Mouse (Mus musculus) layer of hippocampus, adult 9-11 months (tissue): Measurements from ENCODE around the gene Trpm1.

Source experiments
- DNase-seq: peaks from one replicate; pipeline ENCODE4 v3.0.0; 2022

The Trpm1 gene

DNA sequence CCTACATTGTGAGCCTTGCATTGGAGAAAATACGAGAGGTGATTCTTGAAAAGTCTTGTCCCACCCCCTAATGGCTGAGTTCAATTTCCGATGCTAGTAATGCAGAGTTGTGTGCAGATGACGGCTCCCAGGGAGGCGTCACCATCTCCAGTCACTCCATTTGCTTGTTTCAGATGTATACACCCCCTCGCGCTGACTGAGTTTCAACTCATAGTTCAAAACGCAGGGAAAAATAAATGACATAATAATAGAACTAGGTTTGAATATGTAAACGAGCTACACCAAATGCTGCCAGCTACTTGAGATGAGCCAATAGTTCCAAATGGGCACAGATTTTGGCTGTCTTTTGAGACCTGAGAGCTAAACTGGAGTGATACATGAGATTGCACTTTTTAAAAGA, 84.1 kb downstream of the Trpm1 start:
- peak; percentile 24 for DNase-seq

DNA sequence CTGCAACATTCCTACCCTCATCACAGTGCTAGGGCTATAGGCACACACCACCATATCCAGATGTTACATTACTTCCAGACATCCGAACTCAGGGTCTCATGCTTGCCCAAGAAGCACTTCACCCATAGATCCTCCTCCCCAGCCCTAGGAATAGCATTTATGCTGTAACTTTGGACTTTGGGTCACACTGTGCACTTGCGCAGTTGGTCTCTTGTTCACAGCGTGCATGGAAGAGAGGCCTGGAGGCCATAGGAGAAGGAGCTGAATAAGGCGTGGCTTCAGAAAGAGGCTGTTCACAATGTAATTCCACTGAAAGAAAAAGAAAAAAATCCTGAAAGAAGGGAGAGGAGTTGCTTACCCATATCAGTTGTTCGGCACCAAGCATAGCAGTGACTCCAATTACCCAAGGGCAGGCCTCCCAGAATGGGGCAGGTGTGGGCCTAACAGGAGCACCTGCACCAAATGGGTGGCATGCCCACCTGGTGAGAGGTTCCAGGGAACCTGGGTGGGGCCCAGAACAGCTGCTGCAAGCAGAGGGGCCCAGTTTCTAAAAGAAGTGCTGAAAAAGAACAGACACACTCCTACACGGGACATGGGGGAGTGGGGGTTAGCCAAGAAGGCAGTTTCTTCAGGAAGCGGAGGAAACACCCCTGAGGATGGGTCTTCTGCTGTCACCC, 84.9 kb downstream of the Trpm1 start:
- no peak for DNase-seq

DNA sequence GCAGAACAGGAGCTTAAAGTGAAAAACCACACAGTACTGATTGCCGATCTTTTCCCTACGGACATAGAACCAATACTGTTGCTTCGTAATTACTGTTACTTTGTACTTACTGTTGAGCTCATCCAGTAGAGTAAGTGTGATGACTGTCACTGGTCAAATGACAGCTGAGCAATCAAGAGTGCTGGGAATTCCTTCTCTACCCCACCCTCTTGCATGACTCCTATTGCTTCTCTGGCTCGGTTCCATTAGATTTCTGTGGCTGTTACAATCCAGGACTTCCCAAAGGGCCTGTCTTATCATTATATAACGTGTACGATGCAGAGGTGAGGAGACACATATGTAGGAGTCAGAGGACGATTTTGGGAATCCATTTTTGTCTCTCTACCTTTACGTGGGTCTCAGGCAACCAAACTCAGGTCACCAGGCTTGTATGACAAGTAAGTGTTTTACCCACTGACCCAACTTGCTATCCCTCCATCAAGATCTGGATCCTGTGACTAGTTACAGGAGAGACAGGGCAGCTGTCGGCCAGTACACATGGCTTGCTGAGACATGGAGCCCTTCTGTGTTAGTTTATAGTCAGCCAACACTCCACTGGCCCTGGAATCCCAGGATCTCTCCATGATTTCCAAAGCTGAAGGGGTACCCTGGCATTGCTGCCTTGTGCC, 85.6 kb downstream of the Trpm1 start:
- DNase-seq: no peak

DNA sequence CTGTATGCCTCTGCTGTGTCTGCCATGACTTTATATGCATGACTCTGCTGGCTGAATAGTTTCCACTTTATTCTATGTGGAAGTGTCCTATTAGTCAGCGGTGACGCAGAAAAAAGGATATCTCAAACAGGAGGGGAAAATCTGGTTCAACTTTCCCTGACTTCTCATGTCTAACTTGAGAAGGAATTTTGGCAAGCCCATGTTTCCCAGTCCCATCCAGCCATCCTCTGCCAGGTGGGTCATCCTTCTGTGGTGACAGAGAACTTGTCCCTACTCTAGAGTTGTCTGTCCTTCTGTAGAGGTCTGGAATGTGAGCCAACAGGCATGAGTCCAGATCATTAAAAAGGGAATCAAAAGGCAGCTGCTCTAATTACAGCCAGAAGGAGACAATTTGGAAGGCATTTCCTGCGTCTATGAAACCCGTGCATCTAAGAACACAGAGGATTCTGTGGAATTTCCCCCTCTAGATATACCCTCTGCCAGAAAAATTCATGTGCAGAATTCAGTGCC, 86.2 kb downstream of the Trpm1 start:
- peak; percentile 32 for DNase-seq

DNA sequence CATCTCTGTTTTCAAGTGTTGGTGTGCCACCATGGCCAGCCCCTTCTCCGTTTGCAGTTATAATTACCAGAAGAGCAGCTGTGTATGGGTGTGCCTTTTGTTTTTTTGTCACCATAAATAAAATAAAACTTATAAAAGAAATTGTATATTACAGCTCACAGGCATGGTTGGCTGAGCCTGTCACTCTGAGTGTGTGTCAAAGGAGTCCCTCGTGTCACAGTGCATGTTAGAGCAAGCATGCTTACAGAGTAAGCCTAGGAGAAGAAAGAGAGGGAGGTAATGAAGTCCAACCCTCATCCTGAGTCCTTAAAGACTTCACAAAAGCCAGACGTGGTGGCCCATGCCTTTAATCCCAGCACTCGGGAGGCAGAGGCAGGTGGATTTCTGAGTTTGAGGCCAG, 88.8 kb downstream of the Trpm1 start:
- no peak for DNase-seq

DNA sequence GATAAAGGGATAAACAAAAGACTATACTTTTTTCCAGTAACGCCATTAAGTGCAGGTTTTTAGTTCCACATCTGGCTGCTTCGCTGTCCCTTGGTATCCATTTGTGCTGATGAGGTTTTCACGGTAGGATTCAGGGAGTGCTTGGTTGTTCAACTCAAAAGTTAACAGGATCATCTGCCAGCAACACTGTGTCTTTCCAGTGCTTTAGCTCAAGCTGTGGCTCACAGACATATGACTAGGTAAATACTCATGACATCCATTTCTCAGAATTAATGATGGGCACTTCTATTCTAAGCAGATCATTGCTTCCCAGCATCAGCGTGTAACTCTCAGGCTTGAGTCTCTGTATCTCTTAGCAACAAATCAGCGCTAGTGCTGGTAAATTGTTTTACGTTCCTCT, 90.7 kb downstream of the Trpm1 start:
- no peak for DNase-seq

DNA sequence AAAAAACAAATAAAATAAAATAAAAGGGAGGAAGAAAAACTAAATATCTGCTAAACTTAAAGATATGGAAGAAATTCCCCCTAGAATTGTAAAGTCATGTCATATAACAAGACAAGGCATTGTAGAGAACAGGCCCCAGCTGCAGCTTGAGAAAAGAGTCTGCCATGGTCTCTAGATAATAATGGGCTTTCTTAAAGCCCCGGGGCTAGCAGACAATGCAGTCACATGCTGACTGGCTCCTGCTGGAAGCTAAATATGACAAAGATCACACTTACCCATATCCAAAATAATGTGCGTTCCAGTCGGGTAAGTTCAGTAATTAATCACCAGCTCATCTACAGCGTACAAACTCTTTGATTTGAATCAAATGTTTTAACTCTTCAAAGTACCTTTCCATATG, 93.1 kb downstream of the Trpm1 start:
- DNase-seq: no peak

DNA sequence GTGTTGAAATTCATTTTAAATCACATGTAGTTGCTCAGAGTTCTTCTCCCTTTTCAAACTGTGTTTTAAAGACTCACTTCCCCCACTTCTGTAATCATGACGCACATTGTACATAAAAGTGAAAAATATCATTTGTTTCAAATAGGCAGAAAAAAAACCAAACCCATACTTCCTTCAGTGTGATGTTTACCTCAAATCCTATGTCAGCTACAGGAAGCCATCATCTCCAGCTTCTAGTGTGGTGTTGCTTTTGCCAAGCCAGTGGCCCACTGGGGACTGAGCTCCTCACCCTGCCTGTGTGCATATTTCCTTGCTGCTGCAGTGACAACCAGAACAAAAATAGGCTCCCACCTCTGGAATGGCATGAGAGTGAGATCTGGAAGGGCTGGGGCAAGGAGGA, 94.7 kb downstream of the Trpm1 start:
- DNase-seq: no peak

DNA sequence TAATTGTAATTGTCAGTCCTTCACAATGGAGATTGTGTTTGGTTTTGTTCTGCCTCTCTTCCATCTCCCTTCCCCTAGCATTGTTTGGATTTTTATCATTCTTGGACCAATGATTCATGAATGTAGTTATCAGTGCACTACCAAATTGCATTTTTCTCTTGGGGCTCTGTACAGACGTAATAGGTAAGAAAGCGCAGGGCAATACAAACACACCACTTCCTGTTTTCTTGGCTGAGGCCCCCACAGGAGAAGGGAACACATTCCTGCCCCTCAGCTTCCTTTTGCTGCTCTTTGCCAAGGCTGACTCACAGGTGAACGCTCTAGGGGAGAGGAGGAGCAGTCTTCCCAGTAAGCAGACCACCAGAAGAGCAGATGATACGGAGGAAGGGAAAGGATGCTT, 96.1 kb downstream of the Trpm1 start:
- DNase-seq: no peak

DNA sequence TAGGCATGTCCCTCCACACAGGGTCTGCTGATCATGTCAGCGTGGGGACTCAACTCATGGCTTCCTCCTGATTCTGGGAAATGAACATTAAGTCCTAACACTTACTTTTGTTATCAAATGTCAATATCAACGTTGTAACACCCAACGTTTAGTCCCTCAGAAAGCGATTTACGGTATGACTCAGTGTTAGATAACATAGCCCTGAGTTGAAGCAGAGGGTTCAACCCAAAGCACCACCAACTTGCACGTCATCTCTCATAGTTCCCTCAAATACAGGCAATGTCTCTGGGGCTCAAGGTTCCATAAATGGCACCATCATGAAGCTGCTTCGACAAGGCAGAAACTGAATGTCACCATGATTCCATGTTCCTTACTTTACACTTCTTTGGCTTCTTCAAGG, 96.8 kb downstream of the Trpm1 start:
- no peak for DNase-seq

DNA sequence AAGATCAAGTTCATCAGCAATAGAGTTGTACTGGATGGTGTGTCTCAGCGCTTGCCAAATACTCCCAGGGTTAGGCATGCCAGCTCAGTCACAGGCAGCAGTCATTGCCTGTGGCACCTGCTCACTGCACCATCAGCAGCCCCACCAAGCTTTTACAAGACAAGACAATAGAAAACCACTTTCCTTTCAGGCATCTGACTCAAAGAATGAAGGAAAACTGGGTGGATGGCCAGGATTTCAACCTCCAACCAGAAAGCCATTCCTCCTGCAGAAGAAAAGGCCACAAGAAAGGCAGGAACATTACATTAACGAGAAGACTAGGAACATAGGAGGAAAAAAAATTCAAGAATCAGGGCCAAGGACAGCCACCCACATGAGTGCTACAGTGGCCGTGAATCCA, 100.1 kb downstream of the Trpm1 start:
- DNase-seq: no peak

DNA sequence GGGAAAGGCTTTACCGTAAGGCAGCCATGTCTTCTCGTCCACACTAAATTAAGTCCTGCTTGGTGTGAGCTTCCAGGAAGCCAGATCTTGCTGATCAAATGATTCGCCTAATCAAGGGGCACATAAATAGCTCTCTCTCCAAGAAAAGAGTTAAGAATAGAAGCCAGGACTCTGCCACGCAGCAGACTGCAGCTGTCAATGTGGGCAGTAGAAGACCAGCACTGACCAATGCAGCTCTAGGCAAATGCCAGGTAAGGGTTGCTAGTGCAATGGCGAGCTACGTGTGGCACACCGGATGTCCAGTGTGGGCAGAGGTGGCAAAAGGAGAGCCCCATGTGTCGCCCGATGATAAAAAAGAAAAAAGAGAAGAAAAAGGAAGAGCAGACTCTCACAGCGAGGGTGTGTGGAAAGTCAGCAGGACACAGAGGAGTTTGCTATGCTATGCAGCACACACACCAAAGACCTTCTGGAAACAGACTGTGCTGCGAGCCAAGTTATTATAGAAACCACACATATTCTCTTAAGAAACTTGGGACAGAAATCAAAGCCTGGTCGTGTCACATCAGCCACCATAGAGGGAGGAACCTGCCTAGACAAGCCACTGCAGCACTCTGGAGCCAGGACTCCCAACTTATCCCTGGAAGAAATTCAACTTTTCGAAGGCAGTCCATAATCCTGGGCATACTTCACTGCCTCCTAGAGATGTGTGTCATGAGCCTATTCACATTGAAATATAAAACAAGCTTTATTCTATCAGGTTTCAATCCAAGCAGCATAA, 112.1 kb downstream of the Trpm1 start:
- no peak for DNase-seq

DNA sequence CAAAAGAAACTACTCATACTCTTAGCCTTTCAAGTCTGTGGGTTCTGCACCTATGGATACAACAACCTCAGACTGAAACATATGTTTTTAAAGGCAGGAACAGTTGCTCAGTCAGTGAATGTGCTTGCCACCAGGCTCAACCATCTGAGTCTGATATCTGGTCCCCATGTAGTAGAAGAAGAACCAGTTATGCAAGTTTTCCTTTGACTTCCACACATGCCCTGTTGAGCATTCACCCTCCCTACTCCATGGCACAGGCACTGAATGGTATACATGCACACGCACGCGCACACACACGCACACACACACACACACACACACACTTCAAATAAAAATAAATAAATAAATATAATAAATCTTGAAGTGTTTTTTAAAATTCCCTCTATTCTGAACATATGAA, 113.0 kb downstream of the Trpm1 start:
- DNase-seq: no peak

DNA sequence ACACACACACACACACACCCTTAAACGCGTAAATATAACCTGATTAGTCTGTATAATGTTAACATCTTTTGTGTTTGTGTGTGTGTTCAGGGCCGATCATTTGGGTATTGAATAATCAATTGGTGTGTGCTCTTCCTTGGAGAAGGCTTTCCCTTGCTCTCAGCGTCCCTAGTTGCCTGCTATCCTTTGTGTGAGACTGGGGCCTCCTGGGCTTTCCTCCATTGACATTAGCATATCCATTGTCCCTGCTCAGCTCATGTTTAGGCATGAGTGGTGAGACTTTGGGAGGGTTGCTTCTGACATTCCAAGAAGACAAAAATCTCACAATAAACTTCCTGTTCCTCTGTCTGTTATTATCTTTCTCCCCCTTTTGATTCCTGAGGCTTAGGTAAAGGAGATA, 118.3 kb downstream of the Trpm1 start:
- DNase-seq: no peak

DNA sequence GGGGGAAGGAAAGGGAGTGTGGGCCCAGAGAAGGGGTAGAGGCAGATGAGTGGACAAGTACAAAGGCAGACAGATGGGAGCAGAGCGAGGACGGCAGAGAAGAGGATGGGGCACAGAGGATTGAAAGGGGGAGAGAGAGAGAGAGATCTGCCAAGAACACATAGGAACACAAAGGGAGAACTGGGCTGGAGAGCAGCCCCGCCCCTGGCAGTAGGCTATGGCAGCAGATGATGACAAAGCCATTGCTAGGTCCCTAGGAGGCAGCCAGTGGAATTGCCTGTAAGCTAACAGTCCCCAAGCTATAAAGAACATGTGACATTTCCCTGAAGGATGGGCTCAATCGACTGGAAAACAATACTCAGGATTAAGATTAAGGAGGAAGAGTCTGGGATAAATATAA, 121.9 kb downstream of the Trpm1 start:
- DNase-seq: no peak

DNA sequence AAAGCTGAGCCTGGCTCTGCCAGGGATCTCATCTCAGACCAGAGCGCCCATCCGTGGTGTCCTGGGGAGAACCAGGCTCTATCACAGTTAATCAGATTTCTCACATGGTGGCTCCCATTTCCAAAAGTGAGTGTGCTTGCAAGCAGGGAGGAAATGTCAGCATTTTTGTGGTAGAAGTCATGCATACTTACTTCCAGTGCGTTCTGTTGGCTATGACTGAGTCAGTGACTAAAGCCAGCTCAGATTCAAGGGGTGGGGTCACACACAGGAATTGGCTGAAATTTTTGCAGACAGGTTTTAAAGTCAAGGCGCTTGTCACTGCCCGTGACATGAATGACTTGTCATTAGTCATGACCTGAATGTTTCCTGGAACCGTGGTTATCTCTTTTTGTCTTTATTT, 123.3 kb downstream of the Trpm1 start:
- DNase-seq: no peak

DNA sequence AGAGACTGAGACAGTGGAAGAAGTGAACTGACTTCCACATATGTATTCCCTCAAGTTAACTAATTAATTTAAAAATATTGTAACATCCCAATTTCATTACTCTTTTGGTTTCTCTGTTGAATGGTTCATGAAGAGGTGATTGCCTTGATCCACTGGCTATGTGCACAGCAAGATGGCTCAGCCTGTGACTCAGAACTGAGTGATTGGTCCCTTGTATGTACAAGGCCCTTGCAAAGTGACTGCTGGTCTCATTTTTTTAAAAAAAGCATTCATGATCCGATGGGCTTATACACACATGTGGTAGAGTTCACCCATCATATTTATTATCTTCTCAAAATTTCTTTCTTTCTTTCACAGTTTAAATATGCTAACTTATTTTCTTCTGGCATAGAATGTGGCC, 124.9 kb downstream of the Trpm1 start:
- no peak for DNase-seq

DNA sequence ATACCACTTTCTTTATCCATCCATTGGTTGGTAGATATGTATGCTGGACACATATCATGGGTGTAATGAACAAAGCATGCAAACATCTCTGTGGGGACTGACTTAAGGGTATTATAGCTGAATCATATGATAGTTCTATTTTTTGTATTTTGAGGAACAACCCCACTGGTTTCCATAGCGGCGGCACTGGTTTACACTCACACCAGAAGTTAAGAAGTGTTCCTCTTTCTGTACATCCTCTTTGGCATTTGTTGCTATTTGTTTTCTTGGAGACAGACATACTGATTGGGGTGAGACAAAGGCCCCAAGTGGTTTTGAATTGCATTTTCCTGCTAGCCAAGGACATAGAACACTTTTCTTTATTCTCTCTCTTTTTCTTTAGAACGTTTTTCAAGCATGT, 125.9 kb downstream of the Trpm1 start:
- DNase-seq: peak; percentile 56

DNA sequence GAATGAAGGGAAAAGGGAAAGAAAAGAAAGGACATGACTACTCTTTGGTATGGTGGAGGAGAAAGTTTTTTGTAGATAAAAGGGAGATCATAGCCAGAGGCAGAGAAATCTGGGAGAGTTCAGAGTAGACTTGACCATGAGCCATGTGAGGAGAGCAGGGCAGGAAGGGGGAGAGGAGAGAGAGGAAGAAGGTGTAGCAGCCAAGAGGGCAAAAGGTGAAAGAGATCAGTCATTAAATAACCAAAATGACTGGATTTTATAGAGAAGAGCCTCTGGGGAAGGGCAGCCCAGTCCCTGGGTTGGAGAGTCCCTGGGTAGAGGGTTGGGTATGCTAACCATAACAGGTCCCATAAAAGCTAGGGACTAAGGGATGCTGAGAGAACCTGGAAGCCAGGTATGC, 132.9 kb downstream of the Trpm1 start:
- DNase-seq: no peak

DNA sequence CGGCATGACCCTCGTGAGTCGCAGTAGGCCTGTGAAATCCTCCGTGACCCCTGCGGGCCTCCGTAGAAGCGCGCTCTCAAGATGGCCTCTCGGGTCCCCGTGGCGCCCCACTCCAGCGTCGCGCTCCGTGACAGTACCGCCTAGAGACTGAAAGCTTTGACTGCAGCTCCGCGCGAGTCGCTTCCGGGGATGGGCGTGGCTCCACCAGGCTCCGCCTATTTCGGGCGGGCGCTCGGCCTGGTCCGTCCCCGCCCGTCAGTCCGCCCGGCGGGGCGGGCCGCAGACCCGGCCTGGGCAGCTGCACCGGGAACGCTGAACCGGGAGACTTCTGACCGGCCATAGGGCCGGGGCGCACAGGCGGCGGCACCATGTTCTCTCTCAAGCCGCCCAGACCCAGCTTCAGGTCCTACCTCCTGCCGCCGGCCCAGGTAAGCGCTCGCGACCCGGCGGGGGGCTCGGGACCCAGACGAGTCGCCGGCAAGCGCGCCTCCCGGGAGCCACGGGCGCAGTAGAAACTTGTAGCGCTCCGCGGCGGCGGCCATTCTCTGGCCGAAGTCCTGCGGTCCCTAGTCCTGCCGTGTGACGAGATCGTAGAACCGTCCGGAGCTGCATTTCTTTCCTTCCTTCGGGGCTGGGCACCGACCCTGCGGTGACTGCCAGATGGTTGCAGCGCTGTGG, 133.9 kb downstream of the Trpm1 start, which contains the start of gene Mtmr10:
Gene Mtmr10 (plus strand): TSS at position 240 of the 678 bp plus-strand sequence.
- DNase-seq: peak; percentile 98

DNA sequence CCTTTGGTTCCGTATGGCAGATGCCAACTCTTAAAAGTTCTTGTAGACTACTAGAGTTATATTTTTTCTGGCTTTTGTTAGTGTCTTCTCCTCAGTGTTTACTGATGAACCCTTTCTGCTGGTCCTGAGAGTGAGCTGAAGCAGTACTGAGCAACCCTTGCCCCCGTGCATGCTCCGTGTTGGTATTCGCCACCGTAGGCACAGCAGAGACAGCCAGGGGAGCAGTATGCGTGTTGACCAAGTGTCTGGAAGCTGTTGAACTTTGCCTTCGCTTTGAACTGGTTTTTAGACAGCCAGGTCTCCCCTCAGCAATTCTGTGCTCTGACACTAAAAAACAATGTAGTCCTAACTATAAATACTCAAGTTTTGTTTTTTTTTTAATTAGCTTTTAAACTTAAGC, 135.8 kb downstream of the Trpm1 start:
- DNase-seq: no peak

DNA sequence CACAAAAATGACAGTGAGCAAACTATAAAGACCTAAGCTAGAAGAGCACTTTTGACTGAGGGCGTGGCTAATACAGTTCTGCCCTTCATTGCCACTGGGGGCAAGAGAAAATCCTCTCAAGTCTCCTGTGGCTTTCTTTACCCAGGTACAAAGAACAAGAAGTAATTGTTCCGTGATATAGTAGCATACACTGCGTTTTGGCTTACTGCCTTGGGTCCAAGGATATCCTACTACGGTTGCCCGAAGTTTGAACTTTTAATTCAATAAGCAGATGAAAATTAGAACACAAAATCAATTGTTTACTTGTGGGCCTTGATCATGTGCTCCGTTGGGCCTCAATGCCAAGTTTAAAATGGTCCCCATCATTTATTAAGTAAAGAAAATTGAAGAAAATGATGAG, 136.8 kb downstream of the Trpm1 start:
- DNase-seq: no peak

DNA sequence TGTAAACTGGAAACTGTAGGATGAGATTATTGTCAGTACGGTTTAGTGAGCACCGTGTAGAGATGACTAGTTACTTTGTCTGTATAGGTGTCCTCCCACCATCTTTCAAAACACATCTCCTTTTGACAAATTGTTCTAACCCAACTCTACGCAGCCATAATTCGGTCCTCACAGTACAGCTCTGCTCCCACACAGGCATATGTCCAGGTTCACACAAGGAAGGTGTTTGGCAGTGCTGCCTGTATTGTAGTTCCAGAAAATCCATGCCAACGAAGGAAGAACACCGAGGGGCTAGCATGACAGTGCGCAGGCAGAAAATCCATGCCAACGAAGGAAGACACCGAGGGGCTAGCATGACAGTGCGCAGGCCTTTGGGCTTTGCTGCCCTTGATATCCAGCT, 138.1 kb downstream of the Trpm1 start:
- DNase-seq: peak; percentile 29
